Mouse (Mus musculus) intestine, embryonic 14.5 days (tissue): ENCODE measurements around the gene Calcoco1. TPM values are rescaled to one million over a fixed set of nuclear protein-coding genes. Genes with fewer than 3 reads are reported as not detected.

Experiments used
- ATAC-seq: fragments of 200-750 bp; cut with Nextera tagmentation; replicated peaks from 2 replicates; pipeline ENCODE4 v1.8.0; 2017; ENCODE audit warnings: low read depth, moderate number of reproducible peaks, moderate TSS enrichment, moderate library complexity; ENCODE audit not compliant: low FRiP score, low TSS enrichment
- DNase-seq: peaks from one replicate; pipeline ENCODE4 v3.0.0-alpha.2; 2018; ENCODE audit warnings: low spot score
- H3K27ac ChIP-seq: fragments of 300-500 bp; sonication (generic); 2 replicates; pipeline ENCODE4 v1.5.1; 2014; ENCODE audit warnings: low read depth, mild to moderate bottlenecking, control low read depth
- H3K27me3 ChIP-seq: fragments of 300-500 bp; sonication (generic); replicated peaks from 2 replicates; pipeline ENCODE4 v1.6.1; 2014; ENCODE audit warnings: low read length, control low read depth; ENCODE audit not compliant: control insufficient read depth, insufficient read depth
- H3K36me3 ChIP-seq: fragments of 300-500 bp; sonication (generic); 2 replicates; pipeline ENCODE4 v1.6.1; 2014; ENCODE audit warnings: low read length, control low read depth; ENCODE audit not compliant: control insufficient read depth, insufficient read depth
- H3K4me1 ChIP-seq: fragments of 300-500 bp; sonication (generic); replicated peaks from 2 replicates; pipeline ENCODE4 v1.6.1; 2014; ENCODE audit warnings: low read length, control low read depth, mixed read lengths; ENCODE audit not compliant: control insufficient read depth, insufficient read depth
- H3K4me2 ChIP-seq: fragments of 300-500 bp; sonication (generic); 2 replicates; pipeline ENCODE4 v1.6.1; 2014; ENCODE audit warnings: low read length
- H3K4me3 ChIP-seq: fragments of 300-500 bp; sonication (generic); 2 replicates; pipeline ENCODE4 v1.5.1; 2014; ENCODE audit warnings: low read depth, low read length, control low read depth, mixed read lengths
- H3K9ac ChIP-seq: fragments of 300-500 bp; sonication (generic); 2 replicates; pipeline ENCODE4 v1.6.1; 2014; ENCODE audit warnings: mild to moderate bottlenecking, low read length
- H3K9me3 ChIP-seq: fragments of 300-500 bp; sonication (generic); 2 replicates; pipeline ENCODE4 v1.6.1; 2016; ENCODE audit warnings: low read length, control low read depth; ENCODE audit not compliant: control insufficient read depth
- WGBS: fragments of 180-500 bp; shearing (Covaris S2); extraction: QIAGEN DNeasy Blood & Tissue Kit; methylation state at CpG from one replicate; pipeline ENCODE4 v1.1.7; 2014; 5-methylcytosine and 5-hydroxymethylcytosine counted together
- polyA plus RNA-seq: library from polyadenylated mRNA; unstranded; fragments of >200 nt; fragmentation: Nextera tagmentation; extraction: Ambion mirVana; gene quantifications from 2 replicates; pipeline ENCODE4 v1.2.1, GENCODE M21; 2014

Calcoco1 gene
- polyA plus RNA-seq, result 30.6 and 35.8 TPM in 2 replicates

GRCm38 (mm10) chr15:102721980-102722475 is at the start of gene Calcoco1:
Gene Calcoco1 (minus strand): TSS chr15:102722178.
- Histone ChIP-seq H3K9me3 (no peaks in the 10 kb centered on the region), H3K4me3 (peak within 1 kb of the TSS; percentile 62), H3K4me1 (peaks cover 4% of the 10 kb centered on the region; the same call in 1 of the 2 replicates), H3K4me2 (peak within 1 kb of the TSS; percentile 58), H3K27me3 (no peaks in the 10 kb centered on the region), H3K9ac (peak within 1 kb of the TSS; percentile 52), H3K27ac (peak within 1 kb of the TSS; percentile 23; the same call in 1 of the 2 replicates), H3K36me3 (peaks cover 22% of the 10 kb centered on the region)
- peak; percentile 99 for ATAC-seq
- WGBS, result under 1% methylated on average over 27 of the region's 27 CpGs
- DNase-seq, result peak; percentile 99

DNA sequence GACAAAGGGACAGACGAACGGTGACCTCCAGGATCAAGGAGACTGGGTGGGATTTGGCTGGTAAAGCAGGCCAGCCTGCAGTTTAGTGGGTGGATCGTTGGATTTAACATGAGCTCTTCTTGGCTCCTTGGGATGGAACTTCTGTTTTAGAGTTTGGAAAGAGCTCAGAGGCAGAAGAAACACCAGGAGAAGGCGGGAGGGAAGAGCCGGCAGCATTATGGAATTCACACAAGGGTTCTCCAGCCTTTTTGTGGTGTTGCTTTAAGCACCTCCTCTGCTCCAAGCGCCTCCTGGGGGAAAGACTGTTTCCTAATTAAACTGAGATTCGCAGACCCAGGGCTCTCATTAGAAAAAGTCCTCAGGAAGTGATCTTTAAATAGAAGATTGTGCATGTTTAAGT is 48.9 kb upstream of the Calcoco1 start:
- WGBS, result 53% methylated on average over 7 of the region's 7 CpGs
- Histone ChIP-seq H3K9ac (no peak overlapping the region), H3K4me1 (no peaks in the 10 kb centered on the region), H3K4me2 (no peak overlapping the region), H3K27me3 (0 out of 2 replicates have a peak, but pooled peaks cover 3% of the 10 kb centered on the region), H3K27ac (no peak overlapping the region), H3K36me3 (no peaks in the 10 kb centered on the region), H3K9me3 (no peaks in the 10 kb centered on the region), H3K4me3 (no peak overlapping the region)
- DNase-seq, result no peak
- no peak for ATAC-seq

GRCm38 (mm10) chr15:102765207-102765606 is 43.2 kb upstream of the Calcoco1 start:
- no peak overlapping the region for H3K4me3 ChIP-seq
- H3K27ac ChIP-seq, result no peak overlapping the region
- peaks cover 37% of the 10 kb centered on the region for H3K27me3 ChIP-seq
- H3K36me3 ChIP-seq, result no peaks in the 10 kb centered on the region
- no peak for ATAC-seq
- no peaks in the 10 kb centered on the region for H3K4me1 ChIP-seq
- no peaks in the 10 kb centered on the region for H3K9me3 ChIP-seq
- no peak overlapping the region for H3K4me2 ChIP-seq
- no peak overlapping the region for H3K9ac ChIP-seq
- DNase-seq, result no peak
- 38% methylated on average over 2 of the region's 2 CpGs for WGBS

DNA sequence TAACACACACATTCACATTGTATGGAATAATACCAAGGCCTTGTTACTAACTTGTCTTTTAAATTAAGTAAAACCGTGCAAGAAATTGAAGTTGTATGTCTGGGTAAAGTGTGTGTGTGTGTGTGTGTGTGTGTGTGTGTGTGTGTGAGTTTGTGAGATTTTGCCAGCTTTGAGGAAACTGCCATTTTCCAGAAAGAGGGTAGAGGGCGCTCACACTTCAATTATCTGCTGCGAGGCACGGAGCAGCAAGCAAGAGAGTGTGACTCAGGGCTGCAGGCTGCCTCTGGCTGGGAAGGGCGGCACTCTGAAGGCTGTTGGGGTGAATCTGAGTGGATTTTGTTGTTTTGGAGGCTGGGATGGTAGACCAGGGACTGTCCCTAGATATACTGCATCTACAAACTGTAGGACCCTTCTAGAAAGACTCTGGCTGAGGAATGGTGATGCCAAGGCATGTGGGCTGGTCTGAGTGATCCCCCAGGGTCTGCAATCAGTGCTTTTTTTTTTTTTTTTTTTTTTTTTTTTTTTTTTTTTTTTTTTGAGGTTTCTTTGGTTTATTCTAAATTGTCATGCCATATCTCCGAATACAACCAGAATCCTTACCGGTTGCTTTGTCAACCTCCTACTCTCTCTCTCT is 39.9 kb upstream of the Calcoco1 start:
- H3K4me1 ChIP-seq, result no peaks in the 10 kb centered on the region
- no peak overlapping the region for H3K4me2 ChIP-seq
- DNase-seq (peak; percentile 84), ATAC-seq (peak; percentile 83)
- 8% methylated on average over 7 of the region's 7 CpGs for WGBS
- no peak overlapping the region for H3K4me3 ChIP-seq
- H3K9me3 ChIP-seq, result no peaks in the 10 kb centered on the region
- H3K27me3 ChIP-seq, result peaks cover 47% of the 10 kb centered on the region
- H3K9ac ChIP-seq, result no peak overlapping the region
- H3K27ac ChIP-seq, result no peak overlapping the region
- H3K36me3 ChIP-seq, result no peaks in the 10 kb centered on the region

GRCm38 (mm10) chr15:102757686-102758085 is 35.7 kb upstream of the Calcoco1 start:
- Histone ChIP-seq H3K4me1 (no peaks in the 10 kb centered on the region), H3K4me3 (no peak overlapping the region), H3K4me2 (no peak overlapping the region), H3K27ac (no peak overlapping the region), H3K27me3 (peaks cover 54% of the 10 kb centered on the region), H3K9me3 (no peaks in the 10 kb centered on the region), H3K9ac (no peak overlapping the region), H3K36me3 (no peaks in the 10 kb centered on the region)
- ATAC-seq (no peak), DNase-seq (no peak)
- 97% methylated on average over 1 of the region's 1 CpGs for WGBS

GRCm38 (mm10) chr15:102755053-102755452 is 33.1 kb upstream of the Calcoco1 start:
- peaks cover 54% of the 10 kb centered on the region for H3K27me3 ChIP-seq

GRCm38 (mm10) chr15:102754361-102754760 is 32.4 kb upstream of the Calcoco1 start:
- H3K27me3 ChIP-seq, result peaks cover 50% of the 10 kb centered on the region
- no peak for ATAC-seq

More at GRCm38 (mm10) chr15:102755053-102755452, 33.1 kb upstream of the Calcoco1 start:
- Histone ChIP-seq H3K9me3 (no peaks in the 10 kb centered on the region), H3K4me2 (no peak overlapping the region), H3K9ac (no peak overlapping the region), H3K4me1 (no peaks in the 10 kb centered on the region), H3K36me3 (no peaks in the 10 kb centered on the region), H3K27ac (no peak overlapping the region), H3K4me3 (no peak overlapping the region)
- ATAC-seq (0 out of 2 replicates have a peak, but pooled peaks have one; percentile 46), DNase-seq (no peak)
- WGBS, result 32% methylated on average over 5 of the region's 5 CpGs

GRCm38 (mm10) chr15:102753170-102753569 is 31.2 kb upstream of the Calcoco1 start:
- Histone ChIP-seq H3K9me3 (no peaks in the 10 kb centered on the region), H3K27me3 (peaks cover 57% of the 10 kb centered on the region), H3K27ac (no peak overlapping the region), H3K4me1 (no peaks in the 10 kb centered on the region), H3K4me2 (no peak overlapping the region), H3K4me3 (no peak overlapping the region), H3K36me3 (no peaks in the 10 kb centered on the region), H3K9ac (no peak overlapping the region)
- peak; percentile 74 for DNase-seq
- WGBS, result 7% methylated on average over 13 of the region's 13 CpGs
- peak; percentile 59; the same call in 1 of the 2 replicates for ATAC-seq

More at GRCm38 (mm10) chr15:102754361-102754760, 32.4 kb upstream of the Calcoco1 start:
- no peak overlapping the region for H3K4me3 ChIP-seq
- DNase-seq, result no peak
- H3K27ac ChIP-seq, result no peak overlapping the region
- no peaks in the 10 kb centered on the region for H3K36me3 ChIP-seq
- 54% methylated on average over 6 of the region's 7 CpGs for WGBS
- no peaks in the 10 kb centered on the region for H3K9me3 ChIP-seq
- H3K4me1 ChIP-seq, result no peaks in the 10 kb centered on the region
- H3K4me2 ChIP-seq, result no peak overlapping the region
- H3K9ac ChIP-seq, result no peak overlapping the region

DNA sequence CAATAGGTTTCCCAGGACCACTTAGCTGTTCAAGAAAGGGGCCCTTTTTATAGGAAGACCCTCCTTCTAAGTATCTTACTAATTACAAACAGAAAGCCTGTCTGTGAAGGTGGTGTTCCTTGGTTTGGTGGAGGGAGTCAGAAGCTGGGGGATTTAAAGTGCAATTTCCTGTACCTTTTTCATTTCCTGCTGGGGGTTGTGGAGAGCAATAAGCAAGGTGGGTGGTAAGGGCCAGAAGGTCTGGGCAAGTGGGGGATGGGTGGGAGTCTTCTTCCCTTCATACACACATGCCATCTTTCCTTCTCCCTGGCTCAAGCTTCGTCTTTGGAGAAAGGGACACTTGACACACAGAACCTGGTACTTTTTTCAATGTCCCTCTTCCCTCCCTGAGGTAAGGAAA is 30.2 kb upstream of the Calcoco1 start:
- no peaks in the 10 kb centered on the region for H3K9me3 ChIP-seq
- H3K27ac ChIP-seq, result no peak overlapping the region
- H3K4me1 ChIP-seq, result no peaks in the 10 kb centered on the region; the same call in 1 of the 2 replicates
- H3K4me2 ChIP-seq, result no peak overlapping the region
- ATAC-seq (no peak), DNase-seq (no peak)
- peaks cover 67% of the 10 kb centered on the region for H3K27me3 ChIP-seq
- H3K4me3 ChIP-seq, result no peak overlapping the region
- WGBS, result 54% methylated on average over 1 of the region's 1 CpGs
- H3K36me3 ChIP-seq, result no peaks in the 10 kb centered on the region
- H3K9ac ChIP-seq, result no peak overlapping the region
